Mouse (Mus musculus): ENCODE results near the gene Tnf. TPM values are rescaled to one million over a fixed set of nuclear protein-coding genes. Genes with fewer than 3 reads are reported as not detected.

Gene Tnf
- total and polyA plus RNA-seq, 2 experiments from 2014 or later = 0.09 to 0.52 TPM

DNA sequence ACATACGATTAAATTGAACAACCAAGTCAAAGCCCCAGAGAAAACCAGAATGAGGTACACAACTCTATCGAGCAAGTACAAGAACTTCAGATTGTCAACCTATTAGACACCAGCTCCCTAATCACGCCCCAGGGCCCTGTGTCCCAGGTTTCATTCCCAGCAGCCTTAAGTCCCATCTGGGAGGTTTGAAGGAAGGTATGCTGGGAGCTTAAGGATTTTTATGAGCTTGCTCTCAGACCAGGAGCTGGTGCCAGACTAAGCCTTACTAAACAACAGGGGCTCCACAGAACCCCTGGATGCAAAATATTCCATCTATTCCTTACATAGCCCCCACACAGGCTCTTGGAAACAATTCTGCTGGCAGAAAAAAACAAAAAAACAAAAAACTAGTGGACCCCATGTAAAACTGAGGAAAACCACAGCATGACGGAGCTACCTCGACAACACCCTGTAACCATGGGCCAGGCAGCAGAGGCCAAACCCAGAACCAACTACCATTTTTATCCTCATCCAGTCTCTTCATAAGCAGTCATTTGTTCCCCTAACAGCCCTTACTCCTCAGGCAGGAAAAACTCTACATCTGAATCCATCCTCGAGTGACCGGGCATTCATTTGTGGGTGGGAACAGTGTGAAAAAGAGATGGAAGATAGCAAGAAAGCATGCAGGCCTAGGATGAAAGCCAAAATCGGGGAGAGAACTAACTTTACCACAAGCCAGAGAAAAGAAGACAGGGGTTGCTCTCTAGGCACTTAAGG is 38.3 kb downstream of the Tnf start:
- peak overlapping the region; percentile 100 for H3K9ac ChIP-seq (replicated peaks; ENCODE audit: low read length)
- ATAC-seq (no peak), DNase-seq (ENCODE audit: low spot score) (peak; percentile 20)
- peak overlapping the region; percentile 99 for H3K27ac ChIP-seq
- H3K4me2 ChIP-seq (ENCODE audit: low read depth, low read length) = peak overlapping the region; percentile 63
- H3K27me3 ChIP-seq (ENCODE audit: insufficient read depth, low read length) = no peaks in the 10 kb centered on the region
- 8% methylated on average over 8 of the region's 8 CpGs for WGBS
- H3K4me1 ChIP-seq (ENCODE audit: insufficient read depth, low read length) = peaks cover 11% of the 10 kb centered on the region; the same call in 1 of the 2 replicates
- H3K9me3 ChIP-seq (ENCODE audit: low read length) = no peaks in the 10 kb centered on the region
- peaks cover 36% of the 10 kb centered on the region for H3K36me3 ChIP-seq (ENCODE audit: insufficient read depth, low read length)
- H3K4me3 ChIP-seq (ENCODE audit: low read length) = peak overlapping the region; percentile 100
- no peak for TF ChIP-seq CTCF (IDR thresholded peaks at IDR 0.05; ENCODE audit: low read depth)

GRCm38 (mm10) chr17:35162730-35163129 is 39.1 kb downstream of the Tnf start:
- peak overlapping the region; percentile 99; the same call in 1 of the 2 replicates for H3K27ac ChIP-seq
- H3K4me1 ChIP-seq (ENCODE audit: insufficient read depth, low read length) = peaks cover 11% of the 10 kb centered on the region; the same call in 1 of the 2 replicates
- DNase-seq (ENCODE audit: low spot score) = no peak
- no peak for ATAC-seq
- peak overlapping the region; percentile 100 for H3K9ac ChIP-seq (replicated peaks; ENCODE audit: low read length)
- WGBS = 26% methylated on average over 12 of the region's 12 CpGs
- no peak for TF ChIP-seq CTCF (IDR thresholded peaks at IDR 0.05; ENCODE audit: low read depth)
- H3K9me3 ChIP-seq (ENCODE audit: low read length) = no peaks in the 10 kb centered on the region
- peak overlapping the region; percentile 63 for H3K4me2 ChIP-seq (ENCODE audit: low read depth, low read length)
- H3K36me3 ChIP-seq (ENCODE audit: insufficient read depth, low read length) = peaks cover 44% of the 10 kb centered on the region
- H3K27me3 ChIP-seq (ENCODE audit: insufficient read depth, low read length) = no peaks in the 10 kb centered on the region
- peak overlapping the region; percentile 100 for H3K4me3 ChIP-seq (ENCODE audit: low read length)

GRCm38 (mm10) chr17:35162121-35162520 is 39.7 kb downstream of the Tnf start:
- no peaks in the 10 kb centered on the region for H3K27me3 ChIP-seq (ENCODE audit: insufficient read depth, low read length)
- ATAC-seq (no peak), DNase-seq (ENCODE audit: low spot score) (no peak)
- no peak overlapping the region for H3K27ac ChIP-seq
- no peak for TF ChIP-seq CTCF (IDR thresholded peaks at IDR 0.05; ENCODE audit: low read depth)
- H3K9me3 ChIP-seq (ENCODE audit: low read length) = no peaks in the 10 kb centered on the region
- WGBS = 62% methylated on average over 14 of the region's 14 CpGs
- H3K4me3 ChIP-seq (ENCODE audit: low read length) = peak overlapping the region; percentile 100; the same call in 1 of the 2 replicates
- H3K9ac ChIP-seq (replicated peaks; ENCODE audit: low read length) = peak overlapping the region; percentile 14; the same call in 1 of the 2 replicates
- peaks cover 11% of the 10 kb centered on the region; the same call in 1 of the 2 replicates for H3K4me1 ChIP-seq (ENCODE audit: insufficient read depth, low read length)
- peaks cover 50% of the 10 kb centered on the region for H3K36me3 ChIP-seq (ENCODE audit: insufficient read depth, low read length)
- H3K4me2 ChIP-seq (ENCODE audit: low read depth, low read length) = peak overlapping the region; percentile 63

DNA sequence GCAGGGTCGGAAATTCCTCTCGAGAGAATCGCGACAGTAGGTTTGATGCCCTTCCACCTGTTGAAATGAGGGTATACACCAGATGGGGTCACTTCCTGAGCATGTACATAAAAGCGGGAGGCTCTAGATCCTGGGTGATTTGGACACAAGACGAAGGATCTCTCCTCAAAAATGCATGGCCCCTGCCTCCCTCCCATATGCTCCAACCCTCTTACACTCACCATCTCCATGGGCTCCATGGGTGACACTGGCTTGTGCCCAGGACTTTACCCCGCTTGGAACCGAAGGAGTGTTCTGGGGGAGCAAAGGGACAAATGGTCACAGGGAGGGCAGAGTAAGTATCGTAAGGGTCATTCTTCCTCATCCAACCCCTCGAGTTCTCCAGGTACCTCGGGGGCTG is 40.4 kb downstream of the Tnf start:
- no peak for DNase-seq (ENCODE audit: low spot score)
- Histone ChIP-seq H3K27me3 (ENCODE audit: insufficient read depth, low read length) (no peaks in the 10 kb centered on the region), H3K4me1 (ENCODE audit: insufficient read depth, low read length) (peaks cover 11% of the 10 kb centered on the region; the same call in 1 of the 2 replicates), H3K27ac (no peak overlapping the region), H3K4me3 (ENCODE audit: low read length) (no peak overlapping the region), H3K9ac (replicated peaks; ENCODE audit: low read length) (0 out of 2 replicates have a peak overlapping the region, but pooled peaks have one; percentile 14), H3K4me2 (ENCODE audit: low read depth, low read length) (no peak overlapping the region), H3K36me3 (ENCODE audit: insufficient read depth, low read length) (peaks cover 57% of the 10 kb centered on the region), H3K9me3 (ENCODE audit: low read length) (no peaks in the 10 kb centered on the region)
- 88% methylated on average over 11 of the region's 11 CpGs for WGBS
- no peak for ATAC-seq
- no peak for TF ChIP-seq CTCF (IDR thresholded peaks at IDR 0.05; ENCODE audit: low read depth)

- 82% methylated on average over 7 of the region's 7 CpGs for WGBS
- ATAC-seq = no peak
- DNase-seq (ENCODE audit: low spot score) = no peak
- no peak for TF ChIP-seq CTCF (IDR thresholded peaks at IDR 0.05; ENCODE audit: low read depth)
- Histone ChIP-seq H3K36me3 (ENCODE audit: insufficient read depth, low read length) (peaks cover 75% of the 10 kb centered on the region), H3K4me3 (ENCODE audit: low read length) (no peak overlapping the region), H3K27me3 (ENCODE audit: insufficient read depth, low read length) (no peaks in the 10 kb centered on the region), H3K27ac (no peak overlapping the region), H3K4me1 (ENCODE audit: insufficient read depth, low read length) (0 out of 2 replicates have a peak, but pooled peaks cover 3% of the 10 kb centered on the region), H3K4me2 (ENCODE audit: low read depth, low read length) (no peak overlapping the region), H3K9me3 (ENCODE audit: low read length) (no peaks in the 10 kb centered on the region), H3K9ac (replicated peaks; ENCODE audit: low read length) (no peak overlapping the region)
Measured at GRCm38 (mm10) chr17:35159638-35160037, 42.2 kb downstream of the Tnf start.

- H3K4me2 ChIP-seq (ENCODE audit: low read depth, low read length) = no peak overlapping the region
- no peak for TF ChIP-seq CTCF (IDR thresholded peaks at IDR 0.05; ENCODE audit: low read depth)
- H3K27ac ChIP-seq = no peak overlapping the region
- DNase-seq (ENCODE audit: low spot score) = no peak
- H3K36me3 ChIP-seq (ENCODE audit: insufficient read depth, low read length) = peaks cover 81% of the 10 kb centered on the region
- no peaks in the 10 kb centered on the region for H3K9me3 ChIP-seq (ENCODE audit: low read length)
- 0 out of 2 replicates have a peak, but pooled peaks cover 3% of the 10 kb centered on the region for H3K4me1 ChIP-seq (ENCODE audit: insufficient read depth, low read length)
- H3K4me3 ChIP-seq (ENCODE audit: low read length) = no peak overlapping the region
- WGBS = 95% methylated on average over 16 of the region's 16 CpGs
- no peaks in the 10 kb centered on the region for H3K27me3 ChIP-seq (ENCODE audit: insufficient read depth, low read length)
- no peak overlapping the region for H3K9ac ChIP-seq (replicated peaks; ENCODE audit: low read length)
- no peak for ATAC-seq
Measured at GRCm38 (mm10) chr17:35158850-35159593, 42.8 kb downstream of the Tnf start.
